Mouse (Mus musculus): Measurements from ENCODE around the gene Zcrb1. TPM values are rescaled to one million over a fixed set of nuclear protein-coding genes. Genes with fewer than 3 reads are reported as not detected.

Gene Zcrb1
- polyA plus RNA-seq (2014; fragmentation: Nextera tagmentation; extraction: Ambion mirVana), result 158 and 166 TPM in 2 replicates

- Histone ChIP-seq H3K36me3 (ENCODE audit: control insufficient read depth, insufficient read depth, low read length) (no peaks in the 10 kb centered on the region; the same call in 1 of the 2 replicates), H3K27me3 (ENCODE audit: control insufficient read depth, insufficient read depth, low read length) (no peaks in the 10 kb centered on the region), H3K9ac (ENCODE audit: low read length) (peak within 1 kb of the TSS; percentile 84), H3K27ac (replicated peaks; ENCODE audit: low read depth, low read length) (peak within 1 kb of the TSS; percentile 58), H3K4me2 (ENCODE audit: low read depth, severe bottlenecking) (peak within 1 kb of the TSS; percentile 73), H3K9me3 (ENCODE audit: control insufficient read depth, low read length) (no peaks in the 10 kb centered on the region), H3K4me3 (ENCODE audit: low read depth, low read length) (peak within 1 kb of the TSS; percentile 86), H3K4me1 (ENCODE audit: control insufficient read depth, insufficient read depth, low read length) (peaks cover 8% of the 10 kb centered on the region; the same call in 1 of the 2 replicates)
- ATAC-seq (ENCODE audit: insufficient number of reproducible peaks, low FRiP score, low TSS enrichment, low read depth) (peak; percentile 85), DNase-seq (ENCODE audit: low spot score) (peak; percentile 88)
- under 1% methylated on average over 100 of the region's 100 CpGs for WGBS
Observed at GRCm38 (mm10) chr15:93397826-93398698, at the start of gene Zcrb1, which contains the start of gene Pphln1. TSS of gene Zcrb1 (minus strand) at chr15:93398334. TSS of gene Pphln1 (plus strand) at chr15:93398350.

GRCm38 (mm10) chr15:93443676-93444075, 45.5 kb upstream of the Zcrb1 start:
- 86% methylated on average over 6 of the region's 6 CpGs for WGBS
- peaks cover 18% of the 10 kb centered on the region; the same call in 1 of the 2 replicates for H3K36me3 ChIP-seq (ENCODE audit: control insufficient read depth, insufficient read depth, low read length)
- no peak overlapping the region for H3K9ac ChIP-seq (ENCODE audit: low read length)
- no peaks in the 10 kb centered on the region for H3K4me1 ChIP-seq (ENCODE audit: control insufficient read depth, insufficient read depth, low read length)
- no peak overlapping the region for H3K27ac ChIP-seq (replicated peaks; ENCODE audit: low read depth, low read length)
- no peak overlapping the region for H3K4me3 ChIP-seq (ENCODE audit: low read depth, low read length)
- no peaks in the 10 kb centered on the region for H3K9me3 ChIP-seq (ENCODE audit: control insufficient read depth, low read length)
- DNase-seq (ENCODE audit: low spot score) (no peak), ATAC-seq (ENCODE audit: insufficient number of reproducible peaks, low FRiP score, low TSS enrichment, low read depth) (no peak)
- H3K27me3 ChIP-seq (ENCODE audit: control insufficient read depth, insufficient read depth, low read length), result no peaks in the 10 kb centered on the region
- H3K4me2 ChIP-seq (ENCODE audit: low read depth, severe bottlenecking), result no peak overlapping the region

GRCm38 (mm10) chr15:93442271-93442670, 44.1 kb upstream of the Zcrb1 start:
- Histone ChIP-seq H3K9ac (ENCODE audit: low read length) (no peak overlapping the region), H3K27me3 (ENCODE audit: control insufficient read depth, insufficient read depth, low read length) (no peaks in the 10 kb centered on the region), H3K4me1 (ENCODE audit: control insufficient read depth, insufficient read depth, low read length) (no peaks in the 10 kb centered on the region), H3K27ac (replicated peaks; ENCODE audit: low read depth, low read length) (no peak overlapping the region), H3K4me2 (ENCODE audit: low read depth, severe bottlenecking) (no peak overlapping the region), H3K4me3 (ENCODE audit: low read depth, low read length) (no peak overlapping the region), H3K9me3 (ENCODE audit: control insufficient read depth, low read length) (no peaks in the 10 kb centered on the region), H3K36me3 (ENCODE audit: control insufficient read depth, insufficient read depth, low read length) (peaks cover 16% of the 10 kb centered on the region; the same call in 1 of the 2 replicates)
- DNase-seq (ENCODE audit: low spot score), result no peak
- ATAC-seq (ENCODE audit: insufficient number of reproducible peaks, low FRiP score, low TSS enrichment, low read depth), result no peak
- WGBS, result 94% methylated on average over 4 of the region's 4 CpGs

GRCm38 (mm10) chr15:93438663-93439062, 40.5 kb upstream of the Zcrb1 start:
- 40% methylated on average over 5 of the region's 5 CpGs for WGBS
- ATAC-seq (ENCODE audit: insufficient number of reproducible peaks, low FRiP score, low TSS enrichment, low read depth) (no peak), DNase-seq (ENCODE audit: low spot score) (peak; percentile 66)
- no peak overlapping the region for H3K4me3 ChIP-seq (ENCODE audit: low read depth, low read length)
- H3K9ac ChIP-seq (ENCODE audit: low read length), result no peak overlapping the region
- no peaks in the 10 kb centered on the region for H3K4me1 ChIP-seq (ENCODE audit: control insufficient read depth, insufficient read depth, low read length)
- no peak overlapping the region for H3K4me2 ChIP-seq (ENCODE audit: low read depth, severe bottlenecking)
- no peaks in the 10 kb centered on the region for H3K9me3 ChIP-seq (ENCODE audit: control insufficient read depth, low read length)
- H3K36me3 ChIP-seq (ENCODE audit: control insufficient read depth, insufficient read depth, low read length), result peaks cover 16% of the 10 kb centered on the region; the same call in 1 of the 2 replicates
- H3K27ac ChIP-seq (replicated peaks; ENCODE audit: low read depth, low read length), result no peak overlapping the region
- no peaks in the 10 kb centered on the region for H3K27me3 ChIP-seq (ENCODE audit: control insufficient read depth, insufficient read depth, low read length)

- H3K27me3 ChIP-seq (ENCODE audit: control insufficient read depth, insufficient read depth, low read length), result no peaks in the 10 kb centered on the region
- H3K4me2 ChIP-seq (ENCODE audit: low read depth, severe bottlenecking), result no peak overlapping the region
- H3K36me3 ChIP-seq (ENCODE audit: control insufficient read depth, insufficient read depth, low read length), result peaks cover 1% of the 10 kb centered on the region; the same call in 1 of the 2 replicates
- H3K9ac ChIP-seq (ENCODE audit: low read length), result no peak overlapping the region
- H3K4me3 ChIP-seq (ENCODE audit: low read depth, low read length), result no peak overlapping the region
- no peak overlapping the region for H3K27ac ChIP-seq (replicated peaks; ENCODE audit: low read depth, low read length)
- 89% methylated on average over 12 of the region's 12 CpGs for WGBS
- H3K9me3 ChIP-seq (ENCODE audit: control insufficient read depth, low read length), result no peaks in the 10 kb centered on the region
- H3K4me1 ChIP-seq (ENCODE audit: control insufficient read depth, insufficient read depth, low read length), result no peaks in the 10 kb centered on the region
- ATAC-seq (ENCODE audit: insufficient number of reproducible peaks, low FRiP score, low TSS enrichment, low read depth) (no peak), DNase-seq (ENCODE audit: low spot score) (no peak)
Observed at GRCm38 (mm10) chr15:93435998-93436397, 37.9 kb upstream of the Zcrb1 start.

- no peak overlapping the region for H3K9ac ChIP-seq (ENCODE audit: low read length)
- no peak overlapping the region for H3K4me2 ChIP-seq (ENCODE audit: low read depth, severe bottlenecking)
- 0 out of 2 replicates have a peak overlapping the region, but pooled peaks have one; percentile 31 for H3K27ac ChIP-seq (replicated peaks; ENCODE audit: low read depth, low read length)
- no peaks in the 10 kb centered on the region for H3K9me3 ChIP-seq (ENCODE audit: control insufficient read depth, low read length)
- no peak overlapping the region for H3K4me3 ChIP-seq (ENCODE audit: low read depth, low read length)
- H3K4me1 ChIP-seq (ENCODE audit: control insufficient read depth, insufficient read depth, low read length), result no peaks in the 10 kb centered on the region
- DNase-seq (ENCODE audit: low spot score), result no peak
- no peak for ATAC-seq (ENCODE audit: insufficient number of reproducible peaks, low FRiP score, low TSS enrichment, low read depth)
- WGBS, result 47% methylated on average over 11 of the region's 11 CpGs
- H3K36me3 ChIP-seq (ENCODE audit: control insufficient read depth, insufficient read depth, low read length), result no peaks in the 10 kb centered on the region
- no peaks in the 10 kb centered on the region for H3K27me3 ChIP-seq (ENCODE audit: control insufficient read depth, insufficient read depth, low read length)
Observed at GRCm38 (mm10) chr15:93433811-93434210, 35.7 kb upstream of the Zcrb1 start.

- H3K36me3 ChIP-seq (ENCODE audit: control insufficient read depth, insufficient read depth, low read length), result 0 out of 2 replicates have a peak, but pooled peaks cover 2% of the 10 kb centered on the region
- H3K9ac ChIP-seq (ENCODE audit: low read length), result no peak overlapping the region
- no peaks in the 10 kb centered on the region for H3K27me3 ChIP-seq (ENCODE audit: control insufficient read depth, insufficient read depth, low read length)
- no peak overlapping the region for H3K27ac ChIP-seq (replicated peaks; ENCODE audit: low read depth, low read length)
- WGBS, result 95% methylated on average over 1 of the region's 1 CpGs
- H3K4me2 ChIP-seq (ENCODE audit: low read depth, severe bottlenecking), result no peak overlapping the region
- H3K9me3 ChIP-seq (ENCODE audit: control insufficient read depth, low read length), result no peaks in the 10 kb centered on the region
- no peaks in the 10 kb centered on the region for H3K4me1 ChIP-seq (ENCODE audit: control insufficient read depth, insufficient read depth, low read length)
- H3K4me3 ChIP-seq (ENCODE audit: low read depth, low read length), result no peak overlapping the region
- DNase-seq (ENCODE audit: low spot score) (no peak), ATAC-seq (ENCODE audit: insufficient number of reproducible peaks, low FRiP score, low TSS enrichment, low read depth) (no peak; the same call in 1 of the 2 replicates)
Observed at GRCm38 (mm10) chr15:93422537-93422936, 24.4 kb upstream of the Zcrb1 start.

- ATAC-seq (ENCODE audit: insufficient number of reproducible peaks, low FRiP score, low TSS enrichment, low read depth), result no peak
- Histone ChIP-seq H3K27me3 (ENCODE audit: control insufficient read depth, insufficient read depth, low read length) (no peaks in the 10 kb centered on the region), H3K36me3 (ENCODE audit: control insufficient read depth, insufficient read depth, low read length) (0 out of 2 replicates have a peak, but pooled peaks cover 2% of the 10 kb centered on the region), H3K4me3 (ENCODE audit: low read depth, low read length) (no peak overlapping the region), H3K27ac (replicated peaks; ENCODE audit: low read depth, low read length) (no peak overlapping the region), H3K9me3 (ENCODE audit: control insufficient read depth, low read length) (no peaks in the 10 kb centered on the region), H3K4me2 (ENCODE audit: low read depth, severe bottlenecking) (no peak overlapping the region), H3K4me1 (ENCODE audit: control insufficient read depth, insufficient read depth, low read length) (no peaks in the 10 kb centered on the region), H3K9ac (ENCODE audit: low read length) (no peak overlapping the region)
- WGBS, result 81% methylated on average over 7 of the region's 7 CpGs
- DNase-seq (ENCODE audit: low spot score), result no peak
Observed at GRCm38 (mm10) chr15:93420596-93420995, 22.5 kb upstream of the Zcrb1 start.

Data from limb, embryonic 11.5 days (tissue).